Mouse (Mus musculus) embryonic facial prominence, embryonic 12.5 days (tissue): ENCODE measurements at regions not wholly inside any gene's neighbourhood (a gene's known extent, or its start where the extent isn't known, plus 50 kb on each side); places are given as distances from the start of the nearest gene placed in this dataset.

Experiments
- ATAC-seq: fragments of 200-750 bp; cut with Nextera tagmentation; 2 replicates; pipeline ENCODE4 v1.8.0; 2017; ENCODE audit not compliant: insufficient number of reproducible peaks, insufficient read depth, low FRiP score, low TSS enrichment
- H3K27ac ChIP-seq: fragments of 300-500 bp; sonication (generic); 2 replicates; pipeline ENCODE4 v1.5.1; 2016; ENCODE audit warnings: mild to moderate bottlenecking
- H3K27me3 ChIP-seq: fragments of 300-500 bp; sonication (generic); 2 replicates; pipeline ENCODE4 v1.6.1; 2016; ENCODE audit warnings: mild to moderate bottlenecking, moderate library complexity
- H3K36me3 ChIP-seq: fragments of 300-500 bp; sonication (generic); 2 replicates; pipeline ENCODE4 v1.6.1; 2016; ENCODE audit warnings: mild to moderate bottlenecking
- H3K4me1 ChIP-seq: fragments of 300-500 bp; sonication (generic); 2 replicates; pipeline ENCODE4 v1.6.1; 2016
- H3K4me2 ChIP-seq: fragments of 300-500 bp; sonication (generic); replicated peaks from 2 replicates; pipeline ENCODE4 v1.6.1; 2016; ENCODE audit warnings: mild to moderate bottlenecking, moderate library complexity
- H3K4me3 ChIP-seq: fragments of 300-500 bp; sonication (generic); 2 replicates; pipeline ENCODE4 v1.5.1; 2016; ENCODE audit warnings: mild to moderate bottlenecking
- H3K9ac ChIP-seq: fragments of 300-500 bp; sonication (generic); 2 replicates; pipeline ENCODE4 v1.6.1; 2016; ENCODE audit warnings: mild to moderate bottlenecking, moderate library complexity
- H3K9me3 ChIP-seq: fragments of 300-500 bp; sonication (generic); 2 replicates; pipeline ENCODE4 v1.6.1; 2016; ENCODE audit warnings: mild to moderate bottlenecking, moderate library complexity
- WGBS: fragments of 180-500 bp; shearing (Covaris S2); methylation state at CpG from one replicate; pipeline ENCODE4 v1.1.7; 2016; 5-methylcytosine and 5-hydroxymethylcytosine counted together

DNA sequence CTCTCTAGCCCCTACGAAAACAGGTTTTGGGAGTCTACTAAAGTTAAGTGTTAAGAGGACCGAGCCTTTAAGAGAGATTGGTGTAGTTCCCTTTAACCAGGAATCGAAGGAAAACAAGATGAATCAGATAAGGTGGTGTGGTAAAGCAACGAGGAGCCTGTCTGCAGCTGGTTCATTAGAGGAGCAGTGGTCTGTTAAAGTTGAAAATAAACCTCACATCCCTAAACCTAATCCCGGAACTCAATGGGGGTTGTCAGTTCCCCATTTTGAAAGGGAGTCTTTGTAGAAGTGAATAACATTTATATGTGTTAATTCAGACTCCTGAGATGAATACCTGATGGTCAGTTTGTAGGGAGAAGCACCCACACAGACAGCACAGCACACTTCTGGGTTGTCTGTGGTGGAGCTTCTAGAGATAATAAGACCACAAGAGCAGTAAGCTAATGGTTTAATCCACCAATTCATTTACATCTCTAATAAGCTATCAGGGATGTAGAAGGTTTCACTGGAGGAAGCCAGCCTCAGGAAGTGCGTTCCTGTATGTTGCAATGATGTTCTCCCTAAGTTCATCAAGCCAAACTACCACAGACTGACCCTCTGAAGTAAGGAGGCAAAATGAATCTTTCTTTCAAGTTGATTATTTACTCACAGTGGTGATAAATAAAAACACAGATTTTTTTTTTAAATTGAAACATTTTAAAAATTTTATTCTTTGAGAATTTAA is 318.9 kb upstream of the Nrp1 start:
- no peak overlapping the region for H3K9ac ChIP-seq
- ATAC-seq, result no peak
- no peaks in the 10 kb centered on the region for H3K4me1 ChIP-seq
- no peaks in the 10 kb centered on the region for H3K36me3 ChIP-seq
- 81% methylated on average over 6 of the region's 6 CpGs for WGBS
- H3K27ac ChIP-seq, result no peak overlapping the region
- H3K27me3 ChIP-seq, result no peaks in the 10 kb centered on the region
- H3K4me3 ChIP-seq, result no peak overlapping the region
- no peak overlapping the region for H3K4me2 ChIP-seq
- no peaks in the 10 kb centered on the region for H3K9me3 ChIP-seq

DNA sequence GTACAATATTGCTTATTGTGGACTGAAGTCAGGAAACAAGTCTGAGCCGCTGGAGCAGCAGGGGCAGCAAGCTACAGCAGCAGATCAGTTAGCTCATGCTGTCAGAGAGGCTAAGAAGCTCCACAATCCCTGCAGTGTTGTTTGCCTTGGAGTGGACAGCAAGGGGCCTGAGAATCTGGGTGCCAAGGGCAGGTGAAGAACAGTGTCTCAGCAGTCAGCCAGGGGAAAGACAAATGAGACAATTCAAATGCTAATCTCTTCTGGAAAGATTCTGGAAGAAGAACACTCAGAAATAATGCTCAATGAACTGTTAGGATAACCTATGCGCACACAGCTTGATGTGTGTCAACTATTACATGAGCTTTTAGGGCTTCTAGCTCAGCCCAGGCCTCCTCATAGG is 315.5 kb upstream of the Nrp1 start:
- Histone ChIP-seq H3K27ac (no peak overlapping the region), H3K9me3 (no peaks in the 10 kb centered on the region), H3K4me3 (no peak overlapping the region), H3K4me2 (no peak overlapping the region), H3K9ac (no peak overlapping the region), H3K4me1 (no peaks in the 10 kb centered on the region), H3K27me3 (no peaks in the 10 kb centered on the region), H3K36me3 (no peaks in the 10 kb centered on the region)
- no peak for ATAC-seq
- 76% methylated on average over 2 of the region's 2 CpGs for WGBS

DNA sequence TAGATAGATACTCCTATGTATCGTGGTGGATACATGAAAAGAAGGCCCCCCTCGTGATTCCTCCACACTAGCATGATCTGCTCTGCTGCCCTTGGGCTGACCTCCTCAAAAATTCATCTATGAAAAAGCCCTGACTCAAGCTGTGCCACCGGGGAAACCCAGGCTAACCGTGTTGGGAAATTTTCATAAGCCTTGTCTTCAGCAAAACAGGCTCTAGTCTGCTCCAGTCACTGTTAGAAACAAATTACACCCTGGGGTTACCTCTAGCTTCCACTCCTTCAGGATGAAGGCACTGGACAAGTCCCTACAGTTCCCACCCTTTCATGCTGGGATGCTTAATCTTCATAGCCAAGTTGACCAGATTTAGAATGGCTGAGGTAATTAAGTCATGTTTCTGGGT is 315.0 kb upstream of the Nrp1 start:
- H3K4me1 ChIP-seq, result no peaks in the 10 kb centered on the region
- 72% methylated on average over 4 of the region's 4 CpGs for WGBS
- no peak overlapping the region for H3K4me2 ChIP-seq
- H3K27ac ChIP-seq, result no peak overlapping the region
- H3K27me3 ChIP-seq, result no peaks in the 10 kb centered on the region
- no peaks in the 10 kb centered on the region for H3K9me3 ChIP-seq
- H3K4me3 ChIP-seq, result no peak overlapping the region
- no peak for ATAC-seq
- H3K36me3 ChIP-seq, result no peaks in the 10 kb centered on the region
- no peak overlapping the region for H3K9ac ChIP-seq

DNA sequence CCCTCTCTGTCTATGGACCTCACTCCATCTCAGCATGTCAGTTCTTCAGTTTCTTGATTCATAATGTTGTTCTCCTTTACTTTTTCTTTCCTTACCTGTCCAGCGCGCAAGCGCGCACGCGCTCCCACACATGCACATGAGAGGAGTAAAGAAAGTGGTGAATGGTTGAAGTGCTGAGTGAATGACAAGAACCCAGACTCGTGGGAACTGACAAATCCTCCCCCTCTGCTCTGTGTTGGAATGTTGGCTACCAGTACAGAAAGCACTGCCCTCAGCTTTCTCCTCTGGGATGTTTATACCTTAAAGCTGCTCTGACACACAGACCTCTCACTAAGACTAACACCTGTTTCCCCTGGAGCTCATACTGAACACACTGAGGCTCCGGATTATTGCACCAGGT is 302.2 kb upstream of the Nrp1 start:
- no peak overlapping the region for H3K4me3 ChIP-seq
- ATAC-seq, result no peak
- no peak overlapping the region for H3K27ac ChIP-seq
- no peak overlapping the region for H3K9ac ChIP-seq
- no peak overlapping the region for H3K4me2 ChIP-seq
- H3K27me3 ChIP-seq, result no peaks in the 10 kb centered on the region
- no peaks in the 10 kb centered on the region for H3K9me3 ChIP-seq
- H3K36me3 ChIP-seq, result no peaks in the 10 kb centered on the region
- H3K4me1 ChIP-seq, result no peaks in the 10 kb centered on the region
- WGBS, result 85% methylated on average over 8 of the region's 8 CpGs

DNA sequence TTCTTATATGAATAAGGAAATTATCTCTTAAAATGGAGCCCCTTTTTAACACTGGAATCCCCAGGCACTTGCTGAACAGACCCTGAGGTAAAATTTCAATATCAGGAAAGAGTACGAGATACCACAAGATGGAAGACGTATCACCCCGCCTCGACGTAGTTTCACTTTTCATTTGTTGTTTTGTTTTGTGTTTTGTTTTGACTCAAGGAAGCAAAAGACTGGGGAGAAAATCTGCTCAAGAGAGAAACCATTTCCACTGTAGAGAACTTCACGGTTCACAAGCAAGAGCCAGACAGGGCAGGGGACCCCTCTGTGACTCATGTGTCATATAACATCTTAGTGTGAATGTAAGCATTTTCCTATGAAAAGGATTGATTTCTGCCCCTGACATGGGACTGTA is 300.6 kb upstream of the Nrp1 start:
- Histone ChIP-seq H3K4me2 (no peak overlapping the region), H3K4me1 (no peaks in the 10 kb centered on the region), H3K9ac (no peak overlapping the region), H3K27me3 (no peaks in the 10 kb centered on the region), H3K27ac (no peak overlapping the region), H3K9me3 (no peaks in the 10 kb centered on the region), H3K4me3 (no peak overlapping the region), H3K36me3 (no peaks in the 10 kb centered on the region)
- WGBS, result 80% methylated on average over 6 of the region's 6 CpGs
- ATAC-seq, result no peak

DNA sequence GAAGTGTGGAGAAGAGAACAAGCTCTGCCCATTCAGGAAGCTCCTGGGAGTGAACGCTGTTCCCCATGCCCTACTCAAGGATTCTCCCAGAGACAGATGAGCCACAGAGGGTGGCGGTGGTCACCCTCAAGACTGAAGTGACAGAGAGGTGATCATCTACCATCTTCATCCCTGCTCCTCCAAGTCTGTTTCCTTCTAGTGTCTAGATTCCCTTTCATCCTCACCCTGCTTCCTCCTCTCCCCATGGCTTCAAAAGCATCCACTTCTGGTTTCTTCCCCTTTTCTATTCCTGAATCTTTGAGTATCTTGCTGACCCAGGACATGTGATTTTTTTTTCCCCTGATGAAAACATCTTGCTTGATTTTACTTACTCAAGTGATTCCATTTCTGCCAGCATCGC is 298.6 kb upstream of the Nrp1 start:
- Histone ChIP-seq H3K4me2 (no peak overlapping the region), H3K27ac (no peak overlapping the region), H3K9ac (no peak overlapping the region), H3K36me3 (no peaks in the 10 kb centered on the region), H3K4me3 (no peak overlapping the region), H3K9me3 (no peaks in the 10 kb centered on the region), H3K4me1 (no peaks in the 10 kb centered on the region), H3K27me3 (no peaks in the 10 kb centered on the region)
- no peak for ATAC-seq
- 95% methylated on average over 3 of the region's 3 CpGs for WGBS

- no peak overlapping the region for H3K4me2 ChIP-seq
- H3K9ac ChIP-seq, result no peak overlapping the region
- H3K4me3 ChIP-seq, result no peak overlapping the region
- H3K27ac ChIP-seq, result no peak overlapping the region
- no peaks in the 10 kb centered on the region; the same call in 1 of the 2 replicates for H3K4me1 ChIP-seq
- H3K9me3 ChIP-seq, result no peaks in the 10 kb centered on the region
- no peaks in the 10 kb centered on the region for H3K27me3 ChIP-seq
- WGBS, result 79% methylated on average over 1 of the region's 1 CpGs
- ATAC-seq, result no peak
- H3K36me3 ChIP-seq, result no peaks in the 10 kb centered on the region
These were observed 294.2 kb upstream of the Nrp1 start for GRCm38 (mm10) chr8:128064211-128064610.

- Histone ChIP-seq H3K27me3 (no peaks in the 10 kb centered on the region), H3K4me3 (no peak overlapping the region), H3K36me3 (no peaks in the 10 kb centered on the region), H3K4me1 (no peaks in the 10 kb centered on the region; the same call in 1 of the 2 replicates), H3K4me2 (no peak overlapping the region), H3K9me3 (no peaks in the 10 kb centered on the region), H3K27ac (no peak overlapping the region), H3K9ac (no peak overlapping the region)
- 79% methylated on average over 2 of the region's 2 CpGs for WGBS
- no peak for ATAC-seq
These were observed 293.3 kb upstream of the Nrp1 start for GRCm38 (mm10) chr8:128065127-128065526.

DNA sequence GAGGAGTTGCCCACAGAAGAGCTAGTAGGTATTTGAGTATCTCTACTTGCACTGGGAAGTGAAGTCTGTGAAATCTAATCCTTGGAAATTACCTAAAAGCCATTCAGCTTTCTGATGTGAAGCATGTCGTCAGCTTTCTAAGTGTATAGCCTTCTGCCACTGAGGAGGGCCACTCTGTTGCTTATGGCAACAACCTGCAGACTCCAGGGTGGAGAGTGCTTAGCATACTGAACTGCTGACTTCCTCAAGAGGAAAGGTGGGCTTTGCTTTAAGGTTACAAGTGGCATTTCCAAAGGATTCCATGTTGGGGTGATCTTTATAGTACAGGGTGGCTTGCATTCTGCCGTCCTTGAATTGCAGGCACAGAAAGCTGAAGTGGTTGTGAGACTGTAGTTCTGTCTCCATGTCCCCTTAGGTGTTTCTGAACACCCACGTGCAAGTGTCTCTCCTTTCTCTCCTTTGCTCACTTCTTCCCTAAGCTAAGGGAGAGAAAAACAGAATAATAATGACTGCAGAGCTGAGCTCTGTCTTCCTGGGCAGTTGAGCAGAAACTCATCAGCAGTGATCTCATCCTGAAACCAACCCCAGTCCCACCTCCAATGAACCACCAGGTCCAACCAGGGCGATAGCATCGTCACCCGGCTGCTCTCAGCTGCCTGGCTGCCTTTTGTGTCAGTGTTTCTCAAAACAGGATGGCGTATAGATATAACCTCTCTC is 292.3 kb upstream of the Nrp1 start:
- Histone ChIP-seq H3K36me3 (no peaks in the 10 kb centered on the region), H3K27me3 (no peaks in the 10 kb centered on the region), H3K4me1 (no peaks in the 10 kb centered on the region; the same call in 1 of the 2 replicates), H3K9ac (no peak overlapping the region), H3K27ac (no peak overlapping the region), H3K4me2 (no peak overlapping the region), H3K9me3 (no peaks in the 10 kb centered on the region), H3K4me3 (no peak overlapping the region)
- WGBS, result 77% methylated on average over 7 of the region's 7 CpGs
- ATAC-seq, result no peak

DNA sequence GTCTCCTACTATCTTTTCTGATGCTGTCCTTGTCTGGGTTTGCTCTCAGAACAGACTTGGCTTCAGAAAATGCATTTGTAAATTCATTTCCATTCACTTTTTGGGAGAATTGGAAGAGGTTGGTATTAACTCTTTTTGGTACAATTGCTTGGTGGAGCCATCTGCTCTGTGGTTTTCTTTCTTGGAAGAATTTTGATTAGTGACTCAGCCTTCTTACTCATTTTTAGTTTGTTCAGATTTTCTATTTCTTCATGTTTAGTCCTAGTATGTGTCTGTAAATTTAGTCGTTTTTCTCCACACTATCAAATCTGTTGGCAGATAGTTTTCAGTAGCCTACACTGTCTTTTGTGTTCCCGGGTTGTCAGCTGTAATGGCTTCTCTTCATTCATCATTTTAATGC is 288.7 kb upstream of the Nrp1 start:
- Histone ChIP-seq H3K4me1 (no peaks in the 10 kb centered on the region; the same call in 1 of the 2 replicates), H3K9ac (no peak overlapping the region), H3K27ac (no peak overlapping the region), H3K36me3 (no peaks in the 10 kb centered on the region), H3K9me3 (no peaks in the 10 kb centered on the region), H3K4me2 (no peak overlapping the region), H3K27me3 (no peaks in the 10 kb centered on the region), H3K4me3 (no peak overlapping the region)
- no peak for ATAC-seq
- 72% methylated on average over 2 of the region's 2 CpGs for WGBS

GRCm38 (mm10) chr8:128075566-128075965 is 282.8 kb upstream of the Nrp1 start:
- Histone ChIP-seq H3K36me3 (no peaks in the 10 kb centered on the region), H3K9me3 (no peaks in the 10 kb centered on the region), H3K9ac (no peak overlapping the region), H3K4me1 (no peaks in the 10 kb centered on the region), H3K4me3 (no peak overlapping the region), H3K27me3 (no peaks in the 10 kb centered on the region), H3K27ac (no peak overlapping the region), H3K4me2 (no peak overlapping the region)
- ATAC-seq, result no peak
- 78% methylated on average over 1 of the region's 1 CpGs for WGBS

DNA sequence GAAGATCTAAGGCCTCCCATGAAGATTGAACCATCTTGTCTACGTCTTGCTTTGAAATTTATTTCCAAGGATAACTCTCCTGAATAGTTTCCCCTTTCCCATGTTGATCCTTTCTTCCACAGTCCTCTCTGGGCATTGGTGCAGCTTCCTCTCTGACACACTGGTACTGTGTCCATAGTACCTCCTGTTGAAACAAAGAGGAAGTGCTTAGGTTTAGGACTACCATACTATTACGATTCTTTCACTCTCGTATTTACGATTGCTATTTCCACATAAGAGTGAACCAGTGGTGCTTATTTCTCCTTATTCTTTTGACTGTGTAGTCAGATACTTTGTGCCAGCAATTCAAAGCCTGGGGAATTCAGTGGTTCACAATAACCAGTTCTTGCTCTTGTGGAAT is 282.2 kb upstream of the Nrp1 start:
- no peak overlapping the region for H3K9ac ChIP-seq
- no peak overlapping the region for H3K4me2 ChIP-seq
- 90% methylated on average over 4 of the region's 4 CpGs for whole genome bisulfite sequencing
- no peak overlapping the region for H3K27ac ChIP-seq
- ATAC-seq, result no peak
- no peaks in the 10 kb centered on the region for H3K9me3 ChIP-seq
- H3K4me1 ChIP-seq, result no peaks in the 10 kb centered on the region
- H3K27me3 ChIP-seq, result no peaks in the 10 kb centered on the region
- no peak overlapping the region for H3K4me3 ChIP-seq
- H3K36me3 ChIP-seq, result no peaks in the 10 kb centered on the region
